Mouse (Mus musculus) adrenal gland, adult 2 months (tissue): ENCODE measurements around the gene Ucn3. TPM values are rescaled to one million over a fixed set of nuclear protein-coding genes. Genes with fewer than 3 reads are reported as not detected.

Experiments used
- DNase-seq: peaks from one replicate; pipeline ENCODE4 v3.0.0; 2021
- microRNA-seq, 2 experiments: library from miRNA; unstranded; fragments of <30 nt; microRNA quantifications; one replicate each; pipeline ENCODE4 v1.2.0; 2021
- polyA plus RNA-seq: library from polyadenylated mRNA; depleted of rRNA; stranded (reverse); fragments of >200 nt; gene quantifications from 2 replicates; pipeline ENCODE4 v1.2.3, GENCODE M21; 2012; rRNA removed
- total RNA-seq, 2 experiments: library from RNA; stranded (reverse); gene quantifications; 2 replicates each; pipeline ENCODE4 v1.2.3; 2021

Gene Ucn3
- total and polyA plus RNA-seq, 3 experiments, result not detected

GRCm38 (mm10) chr13:3892601-3893000, 52.5 kb downstream of the Ucn3 start:
- DNase-seq, result no peak

- peak; percentile 41 for DNase-seq
Measured at GRCm38 (mm10) chr13:3891479-3892087, 53.6 kb downstream of the Ucn3 start.

Small RNA genes within 50 kb of the gene (microRNA-seq; reads per million reads assigned to microRNA genes)
- 0 reads per million in 2 experiments for gene Gm22460

Other genes with a start within 250 kb of the Ucn3 start
- gene Calml3, start 141.0 kb downstream of the Ucn3 start, total RNA-seq, result under 1 TPM; 0.35 to 0.63 TPM
- gene Calml3, start 141.0 kb downstream of the Ucn3 start, polyA plus RNA-seq, result 0.35 TPM in 1 of 2 replicates, not detected in the other
- gene Calm4, start 107.6 kb downstream of the Ucn3 start, total RNA-seq, result not detected
- gene Calm4, start 107.6 kb downstream of the Ucn3 start, polyA plus RNA-seq, result not detected in 2 replicates
- not detected for gene Calm5, start 91.2 kb downstream of the Ucn3 start, total RNA-seq
- not detected in 2 replicates for gene Calm5, start 91.2 kb downstream of the Ucn3 start, polyA plus RNA-seq
- 100 to 1,000 TPM; 184 to 198 TPM for gene Net1, start 27.1 kb downstream of the Ucn3 start, total RNA-seq
- 9.7 and 15.9 TPM in 2 replicates for gene Net1, start 27.1 kb downstream of the Ucn3 start, polyA plus RNA-seq
- not detected for gene Tubal3, start 27.1 kb downstream of the Ucn3 start, total RNA-seq
- not detected in 2 replicates for gene Tubal3, start 27.1 kb downstream of the Ucn3 start, polyA plus RNA-seq
- 1 to 10 TPM in 1 of 2 experiments, under 1 TPM in 1; 0.69 to 2.4 TPM for gene Akr1c14, start 103.7 kb upstream of the Ucn3 start, total RNA-seq
- 0.04 and 0.07 TPM in 2 replicates for gene Akr1c14, start 103.7 kb upstream of the Ucn3 start, polyA plus RNA-seq
- gene Akr1c18, start 205.3 kb upstream of the Ucn3 start, total RNA-seq, result 1,000 to 10,000 TPM in 1 of 2 experiments, under 1 TPM in 1; 0.48 to 4,782 TPM
- 134 and 227 TPM in 2 replicates for gene Akr1c18, start 205.3 kb upstream of the Ucn3 start, polyA plus RNA-seq
- 10 to 100 TPM in 1 of 2 experiments, 1 to 10 TPM in 1; 6.5 to 25.1 TPM for gene Akr1c13, start 245.8 kb upstream of the Ucn3 start, total RNA-seq
- gene Akr1c13, start 245.8 kb upstream of the Ucn3 start, polyA plus RNA-seq, result 3.0 and 3.4 TPM in 2 replicates